Mouse (Mus musculus) E14TG2a.4 (cell line): ENCODE results near the gene Trim2.

Experiments
- CTCF ChIP-seq: conservative IDR thresholded peaks from 2 replicates; pipeline ENCODE4 v1.5.1; 2014; ENCODE audit warnings: low read length
- NANOG ChIP-seq: IDR thresholded peaks from 2 replicates; pipeline ENCODE4 v1.6.1; 2014; ENCODE audit warnings: borderline replicate concordance, low read length, mixed read lengths
- POU5F1 ChIP-seq: IDR thresholded peaks from 2 replicates; pipeline ENCODE4 v1.6.1; 2014; ENCODE audit warnings: low read length, borderline replicate concordance

DNA sequence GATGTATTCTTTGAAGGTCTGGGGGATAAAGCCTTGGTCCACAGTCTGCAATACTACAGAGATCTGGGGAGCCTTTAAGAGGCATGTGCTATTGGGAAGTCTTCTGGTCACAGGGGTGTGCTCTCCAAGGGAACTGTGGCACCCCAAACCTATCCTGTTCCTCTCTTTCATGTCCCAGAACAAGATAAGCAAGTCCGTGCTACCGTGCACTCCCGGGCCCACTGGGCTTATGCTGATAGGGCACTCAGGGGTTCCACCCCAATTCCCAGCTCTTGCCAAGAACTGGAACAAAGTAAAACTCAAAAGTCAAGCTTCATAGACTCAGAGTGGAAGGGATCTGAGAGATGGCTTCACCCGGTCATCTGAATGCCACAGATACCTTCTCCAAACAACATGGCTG, 72.1 kb downstream of the Trim2 start:
- no peak for TF ChIP-seq CTCF
- no peak for TF ChIP-seq NANOG
- TF ChIP-seq POU5F1 = no peak
